Mouse (Mus musculus): ENCODE measurements at regions not wholly inside any gene's neighbourhood (a gene's known extent, or its start where the extent isn't known, plus 50 kb on each side); places are given as distances from the start of the nearest gene placed in this dataset.

DNA sequence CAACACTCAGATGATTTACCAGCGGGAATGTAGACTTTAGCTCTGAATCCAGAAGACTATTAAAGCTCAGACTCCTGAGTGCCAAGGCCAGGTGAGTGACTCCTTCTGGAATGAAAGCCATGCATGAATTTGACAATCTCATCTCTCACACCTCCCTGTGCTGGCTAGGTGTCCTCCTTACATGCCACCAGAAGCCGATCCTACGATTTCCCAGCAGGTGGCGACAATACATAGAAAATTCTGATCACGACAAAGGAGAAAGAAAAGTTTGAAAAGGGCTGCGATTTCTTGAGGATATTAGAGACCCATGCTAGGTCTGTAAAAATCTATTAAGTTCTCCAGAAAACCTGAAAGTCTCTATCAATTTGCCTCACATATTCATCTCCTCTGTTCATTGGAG lies 198.7 kb upstream of the Rasgrp1 start:
- intact Hi-C loops (cut with DNase I) = loop anchor here (2.0 to 10.0 kb wide), 4 partner anchors 81 to 701 kb away; no protein-coding TSS in a partner anchor

DNA sequence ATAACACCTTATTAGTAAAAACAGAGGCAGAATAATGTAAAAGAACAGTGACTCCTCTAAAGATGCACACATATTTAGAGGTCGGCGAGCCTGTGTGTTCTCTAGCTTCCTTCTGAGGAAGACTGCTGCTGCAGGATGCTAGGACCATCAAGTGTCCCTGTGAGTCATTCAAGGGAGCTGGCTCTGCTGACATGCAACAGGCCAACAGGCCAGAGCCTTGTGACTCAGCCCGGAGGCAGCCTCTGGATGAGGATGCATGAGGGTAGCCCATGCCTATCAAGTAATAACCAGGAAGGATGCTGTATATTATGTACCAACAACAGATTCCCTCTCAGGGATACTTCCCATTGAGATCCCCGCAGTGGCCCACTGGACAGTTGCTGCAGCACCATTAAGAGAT lies 199.5 kb upstream of the Rasgrp1 start:
- intact Hi-C loops (cut with DNase I) = loop anchor here (5.0 to 10.0 kb wide), 3 partner anchors 80 to 700 kb away; no protein-coding TSS in a partner anchor

DNA sequence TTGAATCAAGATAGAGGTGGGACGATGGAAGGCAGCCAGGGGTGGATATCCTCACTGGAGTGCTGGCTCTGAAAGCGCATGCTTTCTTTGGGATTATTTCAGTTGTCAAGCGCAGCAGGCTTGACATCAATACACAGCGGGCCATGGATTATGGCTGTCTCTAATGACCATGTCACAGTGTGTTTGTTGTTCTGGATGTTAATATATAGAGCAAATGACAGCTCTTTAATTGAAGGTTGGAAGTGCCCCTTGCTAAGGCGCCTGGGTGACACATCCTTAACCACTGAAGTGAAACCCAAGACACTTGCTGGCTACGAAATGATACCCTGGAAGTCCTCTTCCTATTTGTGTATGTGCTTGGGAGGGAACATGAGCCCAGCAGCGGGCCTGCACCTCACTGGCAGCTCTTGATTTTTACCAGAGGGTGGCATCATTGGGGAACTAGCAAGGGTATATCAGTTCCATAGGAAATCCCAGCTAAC lies 200.5 kb upstream of the Rasgrp1 start:
- intact Hi-C loops (cut with DNase I) = loop anchor here (5.0 to 10.0 kb wide), 3 partner anchors 79 to 699 kb away; no protein-coding TSS in a partner anchor

DNA sequence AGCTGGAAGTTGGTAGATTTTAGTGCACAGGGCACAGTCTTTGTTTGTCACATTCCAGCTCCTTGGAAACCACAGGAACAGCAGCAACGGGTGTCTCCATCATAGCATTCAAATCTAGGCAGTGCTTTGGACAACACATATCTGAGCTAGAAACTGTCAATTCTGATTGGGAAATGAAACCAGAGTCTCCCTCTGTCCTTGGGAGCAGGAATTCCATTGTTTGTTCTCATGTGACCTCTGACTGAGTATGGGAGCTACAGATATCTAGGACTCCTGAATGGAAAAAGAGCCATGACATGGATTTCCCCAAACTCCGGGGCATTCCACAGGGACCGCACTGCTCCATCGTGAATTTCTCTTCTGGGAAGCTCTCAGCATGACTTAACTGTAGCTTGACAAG lies 205.5 kb upstream of the Rasgrp1 start:
- intact Hi-C loops (cut with DNase I) = loop anchor here (10.0 kb wide), 1 partner anchor 237 kb away; no protein-coding TSS in a partner anchor

DNA sequence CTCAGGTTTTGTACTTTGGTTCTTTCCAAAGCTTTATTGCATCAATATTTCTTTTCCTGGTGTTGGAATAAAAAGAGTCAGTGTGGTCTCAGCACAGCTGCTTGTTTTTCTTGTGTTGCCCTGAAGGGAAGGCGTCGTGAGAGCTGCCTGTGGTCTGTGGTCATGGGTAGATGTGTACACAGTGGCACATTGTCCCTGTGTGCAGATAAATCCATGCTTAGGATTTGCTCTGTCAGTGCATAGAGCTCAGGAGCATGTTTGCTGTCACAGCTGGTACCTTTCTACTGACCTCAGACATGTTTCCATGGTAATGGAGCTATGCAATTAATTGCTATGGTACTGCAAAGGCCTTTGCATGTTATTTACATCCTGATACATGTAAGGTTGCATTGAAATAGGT lies 213.5 kb upstream of the Rasgrp1 start:
- intact Hi-C loops (cut with DNase I) = no loop called here

DNA sequence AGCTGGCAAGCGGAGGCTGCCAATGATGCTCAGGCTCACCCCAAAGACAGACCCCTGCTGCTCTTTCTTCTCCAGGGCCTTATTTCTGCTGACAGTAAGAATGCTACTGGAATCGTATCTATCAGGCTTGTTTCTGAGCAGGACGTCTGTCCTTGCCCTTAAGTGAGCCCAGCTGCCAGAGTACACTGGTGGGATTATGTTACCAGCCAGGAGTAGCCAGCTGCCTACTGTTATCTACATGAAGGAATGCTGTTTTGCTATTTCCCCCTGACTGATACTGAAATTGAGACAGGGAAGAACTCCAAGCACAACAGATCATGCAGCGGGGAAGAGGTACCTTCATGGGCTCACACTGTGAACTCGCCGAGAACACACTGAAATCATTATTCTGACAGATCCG lies 228.2 kb upstream of the Rasgrp1 start:
- intact Hi-C loops (cut with DNase I) = no loop called here

DNA sequence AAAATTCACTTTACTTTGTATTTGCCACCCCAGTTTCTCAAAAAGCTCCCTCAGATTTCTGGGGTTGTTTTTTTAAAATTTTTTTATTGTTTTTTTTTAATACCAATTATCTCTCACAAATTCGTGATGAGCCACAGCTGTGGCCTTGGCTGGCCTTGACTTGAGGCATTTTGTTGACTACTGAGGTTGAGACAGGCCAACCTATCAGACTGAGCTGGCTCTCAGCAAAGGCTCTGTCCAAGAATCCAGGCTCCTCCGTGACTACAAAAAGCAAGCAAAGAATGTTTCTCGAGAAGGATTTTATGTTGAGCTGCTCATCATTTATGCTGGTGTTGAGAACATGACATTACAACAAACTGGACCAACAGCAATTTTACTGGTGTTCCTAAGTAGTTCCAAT lies 244.6 kb upstream of the Rasgrp1 start:
- intact Hi-C loops (cut with DNase I) = no loop called here

DNA sequence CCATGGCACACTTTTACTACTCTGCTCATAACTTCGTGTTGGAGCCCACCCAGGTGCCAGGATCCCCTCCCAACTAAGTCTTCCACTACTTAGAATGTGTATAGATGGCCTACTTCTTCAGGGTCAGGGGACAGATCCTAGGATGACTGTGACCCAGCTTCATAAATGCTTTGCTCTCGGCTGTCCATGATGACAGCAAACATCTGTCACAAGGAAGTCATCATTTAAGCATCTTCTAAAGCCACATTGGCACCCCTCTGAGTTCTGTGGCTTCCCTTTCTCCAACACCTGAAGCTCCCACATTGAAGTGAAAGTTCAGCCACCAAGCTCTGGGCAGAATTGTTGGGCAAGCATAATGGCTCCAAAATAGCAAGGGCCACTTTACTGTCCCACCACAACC lies 252.2 kb upstream of the Rasgrp1 start:
- intact Hi-C loops (cut with DNase I) = no loop called here

DNA sequence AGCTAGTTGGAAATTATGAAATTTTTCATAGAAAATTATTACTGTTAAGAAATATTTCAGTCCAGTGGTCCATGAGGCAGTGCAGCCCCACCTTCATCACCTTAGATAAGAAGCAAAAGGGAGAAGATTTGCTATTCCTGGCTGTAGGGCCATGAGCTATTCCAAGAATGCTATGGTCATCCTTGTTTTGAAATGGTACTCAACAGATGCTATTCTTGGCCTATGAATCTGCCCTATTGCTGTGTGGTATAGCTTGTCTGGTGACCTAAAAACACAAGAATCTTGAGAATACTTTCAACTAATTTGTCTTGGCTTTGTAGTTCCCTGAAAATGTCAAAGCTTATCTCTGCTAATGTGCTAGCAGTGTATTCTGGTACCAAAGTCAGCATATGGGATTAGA lies 254.8 kb upstream of the Rasgrp1 start:
- intact Hi-C loops (cut with DNase I) = no loop called here

DNA sequence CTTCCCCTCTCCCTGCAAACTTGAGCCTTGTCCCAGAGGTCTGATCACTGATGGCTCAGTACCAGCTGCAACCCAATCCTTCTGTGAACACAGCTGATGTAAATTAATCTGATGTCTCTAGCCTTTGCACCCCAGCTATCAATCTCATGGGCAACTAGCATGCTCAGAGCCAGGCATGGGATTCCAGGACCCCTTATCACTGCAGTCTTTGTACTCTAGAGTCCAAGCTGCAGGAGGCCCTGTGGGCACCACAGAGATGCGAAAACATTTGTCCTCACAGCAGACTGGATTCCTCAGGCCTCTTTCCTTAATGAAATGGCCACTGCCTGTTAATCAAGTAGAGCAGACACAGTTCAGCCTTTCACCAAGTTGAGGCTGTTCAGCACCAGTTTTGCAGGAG lies 272.0 kb upstream of the Rasgrp1 start:
- intact Hi-C loops (cut with DNase I) = no loop called here

DNA sequence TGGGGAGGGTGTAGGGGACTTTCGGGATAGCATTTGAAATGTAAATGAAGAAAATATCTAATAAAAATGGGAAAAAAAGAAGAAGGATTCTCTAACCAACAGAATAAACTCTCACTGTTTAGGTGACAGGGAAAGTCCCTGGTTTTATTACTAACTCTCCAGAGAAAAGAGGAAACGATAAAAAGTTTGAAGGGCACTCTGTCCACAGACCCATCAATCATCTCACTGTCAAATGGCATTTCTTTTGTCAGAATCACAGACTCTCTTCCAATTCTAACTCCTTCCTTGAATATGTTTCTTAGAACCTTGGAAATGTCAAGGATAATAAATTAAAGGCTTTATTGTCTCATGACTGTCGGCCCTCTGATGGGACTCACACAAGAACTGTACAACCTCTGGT lies 275.3 kb upstream of the Rasgrp1 start:
- intact Hi-C loops (cut with DNase I) = no loop called here

DNA sequence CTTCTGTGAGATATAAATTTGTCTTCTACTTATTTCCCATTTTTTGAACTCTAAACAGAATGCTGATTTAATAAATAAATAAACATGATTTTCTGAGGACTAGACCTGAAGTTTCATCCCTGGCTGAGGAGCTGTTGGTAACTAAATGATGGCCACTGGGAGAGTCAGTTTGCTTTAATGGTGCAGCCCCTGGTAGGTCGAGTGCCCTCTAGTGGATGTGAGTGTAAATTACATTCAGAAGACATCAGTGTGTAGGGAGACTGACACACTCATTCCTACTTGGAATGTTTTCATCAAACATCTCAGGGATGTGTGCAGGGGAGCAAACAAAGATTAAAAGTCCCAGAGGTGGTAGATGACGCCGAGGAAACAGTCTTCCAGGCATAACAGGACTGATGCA lies 281.2 kb upstream of the Rasgrp1 start:
- intact Hi-C loops (cut with DNase I) = loop anchor here (5.0 kb wide), 1 partner anchor 82 kb away; no protein-coding TSS in a partner anchor

DNA sequence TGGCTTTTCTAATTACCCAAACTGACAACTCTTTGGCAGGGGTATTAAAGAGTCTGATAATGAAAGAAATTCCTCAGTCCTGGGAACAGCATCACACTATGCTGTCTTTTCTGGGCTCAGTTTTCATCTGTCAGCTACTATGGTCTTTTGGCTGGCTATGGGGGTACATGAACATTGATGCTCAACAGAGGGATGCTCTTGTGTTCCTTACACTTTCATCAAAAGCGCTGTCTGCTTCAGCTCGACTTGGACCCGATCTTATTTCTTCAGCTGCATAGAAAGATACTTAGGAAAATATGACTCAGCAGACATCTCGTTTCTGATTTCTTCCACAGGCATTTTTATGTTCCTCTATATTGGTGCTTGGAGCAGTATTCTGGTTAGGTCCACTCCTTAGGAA lies 292.1 kb upstream of the Rasgrp1 start:
- intact Hi-C loops (cut with DNase I) = no loop called here

DNA sequence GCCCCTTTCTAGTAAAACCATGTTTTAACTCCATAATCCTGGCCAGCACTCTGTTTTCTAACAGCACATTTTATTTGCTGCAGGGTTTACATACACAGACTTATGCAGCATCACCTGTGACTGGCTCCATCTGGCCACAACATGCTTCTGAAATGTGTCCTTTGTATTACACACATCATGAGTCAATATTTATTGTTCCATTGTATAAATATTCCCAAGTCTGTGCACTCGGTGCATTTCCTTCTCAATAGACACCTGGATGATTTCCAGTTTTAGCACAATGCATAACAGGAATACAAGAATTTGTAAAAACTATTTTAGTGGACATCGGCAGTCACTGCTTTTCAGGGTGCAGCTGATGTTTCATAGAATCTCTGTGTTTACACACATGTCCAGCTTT lies 294.6 kb upstream of the Rasgrp1 start:
- intact Hi-C loops (cut with DNase I) = no loop called here

DNA sequence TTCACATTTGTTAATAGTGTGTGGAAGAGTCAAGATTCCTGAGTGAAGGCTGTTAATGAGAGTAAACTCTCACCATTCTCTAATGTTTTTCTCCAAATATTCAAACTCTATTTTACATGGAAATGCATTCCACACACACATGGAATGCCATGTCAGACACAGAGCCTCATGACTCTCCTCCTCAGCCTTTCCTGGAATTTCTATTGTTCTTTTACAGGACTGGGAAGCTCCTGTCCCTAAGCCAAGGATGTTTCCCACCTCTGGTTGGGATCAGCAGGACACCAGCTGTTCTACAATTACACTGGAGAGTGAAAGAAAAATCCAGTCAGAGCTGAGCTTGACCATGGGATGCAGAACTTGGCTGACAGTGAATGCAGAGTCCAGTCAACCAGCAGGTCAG lies 309.3 kb upstream of the Rasgrp1 start:
- intact Hi-C loops (cut with DNase I) = no loop called here

DNA sequence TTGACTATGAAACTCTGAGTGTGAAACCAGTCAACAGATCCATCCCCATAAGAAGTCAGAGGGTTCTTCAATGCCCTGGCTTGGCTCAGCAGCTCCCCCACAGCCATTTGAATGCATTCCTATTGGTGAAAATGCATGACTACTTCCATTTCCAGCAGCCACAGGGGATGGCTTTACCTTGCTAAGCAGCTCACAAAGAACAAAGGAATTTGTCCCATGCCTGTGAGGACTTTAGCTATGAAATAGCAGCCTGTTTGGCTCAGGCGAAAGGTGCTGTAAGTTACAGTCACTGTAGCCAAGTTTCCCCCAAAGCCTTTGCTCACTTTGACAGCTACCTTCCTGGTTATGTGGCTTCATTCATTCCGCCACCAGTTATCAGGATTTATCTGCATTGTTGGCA lies 309.8 kb upstream of the Rasgrp1 start:
- intact Hi-C loops (cut with DNase I) = no loop called here

DNA sequence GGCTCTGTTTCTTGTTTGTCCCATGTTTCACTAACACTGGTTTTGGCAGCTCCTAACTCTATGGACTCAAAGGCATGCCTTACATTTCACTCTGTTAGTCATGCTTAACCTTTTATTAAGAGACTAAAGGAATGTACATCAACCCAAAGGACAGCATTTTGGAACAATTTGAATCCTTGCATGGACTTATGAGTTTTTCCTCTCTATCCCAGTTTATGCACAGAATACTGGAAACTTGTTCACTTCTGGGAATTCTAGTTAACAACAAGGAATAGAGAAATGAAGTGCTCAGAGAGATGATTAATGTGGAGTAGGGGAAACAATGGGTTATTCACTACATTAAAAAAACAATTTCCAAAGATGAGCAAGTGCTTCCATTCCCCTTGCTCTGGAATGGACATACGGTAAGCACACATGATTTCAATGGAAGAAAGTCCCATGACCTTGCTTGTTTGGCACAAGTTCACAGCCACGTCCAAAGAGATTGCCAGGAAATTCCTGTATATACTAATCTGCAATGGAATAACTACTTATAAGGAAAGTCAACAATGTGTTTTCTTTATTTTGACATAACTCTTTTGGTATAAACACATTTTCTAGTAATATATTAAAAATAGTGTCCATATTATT lies 313.9 kb upstream of the Rasgrp1 start:
- intact Hi-C loops (cut with DNase I) = no loop called here

DNA sequence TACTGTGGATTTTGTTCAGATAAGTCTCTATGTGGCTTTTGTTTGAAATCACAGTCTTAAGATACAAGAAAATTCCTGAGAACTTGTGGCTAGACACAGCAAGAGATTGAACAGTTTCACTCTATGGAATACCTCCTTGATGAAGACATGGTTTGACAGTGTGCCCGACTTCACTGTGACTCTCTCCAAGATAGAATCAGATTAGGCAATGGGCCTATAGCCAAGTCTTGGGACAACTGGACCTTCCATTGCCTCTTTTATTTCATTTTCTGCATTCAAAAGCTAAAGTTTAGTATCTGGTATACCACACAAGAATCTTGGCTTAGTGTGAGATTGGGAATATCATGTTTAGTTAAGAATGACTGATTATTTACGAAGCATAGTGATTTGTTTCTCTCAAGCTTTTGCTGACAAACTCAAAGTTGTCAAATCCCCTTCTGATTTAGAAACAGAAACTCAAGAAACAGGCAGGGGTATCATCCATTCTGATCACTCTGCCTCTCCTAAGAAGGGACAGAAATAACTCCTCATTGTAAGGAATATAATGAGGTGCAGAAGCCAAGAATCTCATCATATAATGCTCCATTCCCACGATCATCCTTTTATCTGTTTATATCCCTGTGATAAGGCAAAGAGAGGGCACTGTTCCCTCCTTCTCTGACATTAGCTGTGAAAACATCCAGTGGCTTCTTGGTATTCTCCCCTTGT lies 317.6 kb upstream of the Rasgrp1 start:
- intact Hi-C loops (cut with DNase I) = no loop called here

DNA sequence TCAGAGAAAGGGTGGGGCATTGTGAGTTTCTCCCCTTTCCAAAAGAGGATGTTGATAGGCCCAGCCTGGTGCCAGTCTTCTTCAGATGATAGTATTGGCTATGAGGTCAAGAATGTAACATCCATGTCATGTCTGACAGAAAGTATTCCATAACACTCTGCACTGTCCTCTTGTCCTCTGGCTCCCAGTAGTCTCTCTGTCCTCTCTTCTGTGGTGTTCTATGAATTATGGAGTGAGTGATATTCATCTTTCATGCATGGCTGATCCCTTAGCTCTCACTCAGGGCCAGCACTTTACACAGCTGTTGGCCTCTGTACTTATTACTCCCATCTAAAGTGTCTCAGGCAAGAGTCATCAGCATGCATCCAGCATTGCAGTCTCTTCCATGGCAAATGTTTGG lies 319.9 kb upstream of the Rasgrp1 start:
- intact Hi-C loops (cut with DNase I) = no loop called here

DNA sequence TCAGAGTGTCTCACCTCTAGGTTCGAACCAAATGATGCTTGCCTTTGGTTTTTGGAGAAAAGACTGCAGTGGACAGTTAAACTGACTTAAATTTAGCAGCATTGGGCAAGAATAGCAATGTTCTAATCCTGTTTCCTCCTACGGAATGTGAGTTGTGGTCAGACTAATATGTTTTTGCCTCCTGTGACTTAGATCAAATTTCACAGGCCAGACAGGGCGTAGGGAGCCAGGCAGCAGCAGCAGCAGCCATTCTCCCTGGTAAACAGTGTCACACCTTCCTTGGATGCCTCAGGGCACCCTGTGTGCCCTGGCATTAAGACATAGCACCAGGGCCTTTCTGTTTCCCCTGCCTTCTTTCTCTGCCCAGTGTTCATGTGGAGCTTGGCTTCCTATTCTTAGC lies 323.7 kb upstream of the Rasgrp1 start:
- intact Hi-C loops (cut with DNase I) = no loop called here

DNA sequence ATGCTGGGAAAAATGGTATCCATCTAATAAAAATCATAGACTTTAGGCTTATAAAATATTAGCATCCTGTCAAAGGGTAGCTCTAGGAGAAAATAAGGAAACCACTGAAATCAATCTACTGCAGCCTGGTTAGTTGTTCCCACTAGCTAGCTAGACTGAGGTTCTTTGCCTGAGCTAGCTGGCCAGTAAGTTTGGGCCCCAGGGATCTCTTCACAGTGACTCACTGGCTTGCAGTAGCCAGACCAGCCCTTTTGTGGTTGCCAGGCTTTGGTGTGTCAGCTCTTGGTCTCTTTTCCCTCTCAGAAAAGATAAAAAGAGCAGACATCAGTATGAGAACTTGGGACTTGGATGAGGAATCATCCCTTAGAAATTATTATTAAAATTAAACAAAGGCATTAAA lies 325.3 kb upstream of the Rasgrp1 start:
- intact Hi-C loops (cut with DNase I) = no loop called here

DNA sequence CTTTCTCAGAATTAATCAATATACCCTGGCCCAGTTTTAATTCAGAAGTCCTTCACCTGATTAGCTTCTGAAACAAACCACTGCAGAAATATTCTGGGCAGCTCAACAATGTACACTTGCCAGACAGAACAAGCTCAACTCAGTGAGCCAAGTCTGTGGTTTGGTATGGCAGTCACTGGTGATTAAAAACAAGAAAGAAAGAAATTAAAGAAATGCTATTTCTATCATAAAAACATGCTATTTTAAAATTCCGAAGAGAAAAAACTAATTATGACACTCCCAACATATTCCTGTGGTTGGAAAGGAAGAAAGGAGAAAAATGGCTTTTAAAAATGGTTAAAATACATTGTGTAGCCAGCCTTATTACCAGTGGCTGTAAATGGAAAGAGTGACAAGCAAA lies 332.1 kb upstream of the Rasgrp1 start:
- intact Hi-C loops (cut with DNase I) = no loop called here

DNA sequence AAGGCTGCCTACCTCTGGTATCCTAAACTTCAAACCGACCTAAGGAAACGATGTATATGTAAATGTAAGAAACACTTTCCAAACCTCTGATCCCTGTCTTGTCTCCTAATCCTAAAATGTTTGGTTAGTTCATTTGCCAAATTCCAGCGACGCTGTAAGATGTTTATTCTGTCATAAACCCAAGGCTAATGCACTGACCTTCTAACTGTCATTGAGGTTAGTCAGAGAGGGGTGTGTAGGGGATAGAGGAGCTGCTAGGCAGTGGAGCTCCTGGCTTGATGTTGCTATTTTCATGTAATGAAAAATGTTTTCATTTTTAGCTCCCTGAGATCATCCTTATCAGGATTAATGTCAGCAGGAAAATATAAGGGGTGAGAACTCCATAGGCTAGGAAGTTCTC lies 335.8 kb upstream of the Rasgrp1 start:
- intact Hi-C loops (cut with DNase I) = no loop called here

Data from adrenal gland (tissue).